16 mouse cellular contexts compared by ENCODE assay signal in the genomic region with DNA sequence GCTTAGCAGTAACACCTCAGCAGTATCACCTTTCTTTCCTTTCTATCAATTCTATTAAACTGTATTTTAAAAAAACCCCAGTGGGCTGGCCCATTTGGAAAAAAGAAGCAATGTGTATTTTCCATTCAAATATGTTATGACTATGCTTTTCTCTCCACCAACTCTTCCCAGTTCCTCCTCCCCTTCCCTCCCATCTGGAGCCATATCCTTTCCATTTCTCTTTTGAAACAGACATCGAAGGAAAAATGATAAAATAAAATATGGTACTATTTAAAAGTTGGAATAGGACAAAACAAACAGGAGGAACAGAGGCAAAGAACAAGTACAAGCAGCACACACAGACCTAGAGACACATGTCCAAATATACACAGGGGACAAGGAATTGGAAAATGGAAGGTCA.
"Had no signal": no experiment of that assay in that cellular context is flagged by ENCODE, and none has a peak within 500 bp of the region (broad histone marks: within the 10 kb centered on the region; RNA-seq: fewer than 3 reads in every experiment).

No protein-coding gene starts in this region.

- H3K9me3 ChIP-seq: neural tube, embryonic 13.5 days; neural tube, embryonic 15.5 days; stomach, embryonic 15.5 days had no signal

- H3K4me3 ChIP-seq: neural tube, embryonic 13.5 days; neural tube, embryonic 15.5 days; stomach, embryonic 15.5 days had no signal

- H3K9ac ChIP-seq: neural tube, embryonic 13.5 days; neural tube, embryonic 15.5 days; stomach, embryonic 15.5 days had no signal

- H3K27ac ChIP-seq: neural tube, embryonic 13.5 days; neural tube, embryonic 15.5 days; stomach, embryonic 15.5 days; stomach, postnatal 0 days had no signal

- H3K36me3 ChIP-seq: neural tube, embryonic 13.5 days; neural tube, embryonic 15.5 days; stomach, embryonic 15.5 days had no signal

- H3K4me1 ChIP-seq: neural tube, embryonic 13.5 days; neural tube, embryonic 15.5 days; stomach, embryonic 15.5 days had no signal

- DNase-seq: retina, postnatal 1 day; right cerebral cortex, adult 18-20 months; right cerebral cortex, postnatal 14 days; right cerebral cortex, postnatal 25 days; right cerebral cortex, postnatal 4 days; spleen, adult 18-20 months; thymus, adult 18-20 months; thymus, adult 2 months; thymus, postnatal 14 days; thymus, postnatal 25 days; thymus, postnatal 36 days; thymus, postnatal 4 days had no signal

- H3K4me2 ChIP-seq: neural tube, embryonic 13.5 days; neural tube, embryonic 15.5 days; stomach, embryonic 15.5 days had no signal

- H3K27me3 ChIP-seq: neural tube, embryonic 13.5 days; neural tube, embryonic 15.5 days; stomach, embryonic 15.5 days had no signal
